Mouse (Mus musculus) small intestine, adult 2 months (tissue): Measurements from ENCODE around the gene Fam71a. TPM values are rescaled to one million over a fixed set of nuclear protein-coding genes. Genes with fewer than 3 reads are reported as not detected.

Experiments used
- H3K27ac ChIP-seq: fragments of 200-500 bp; 2 replicates; pipeline ENCODE4 v1.5.1; 2012; ENCODE audit warnings: low read depth, low read length, control low read depth, inconsistent platforms; ENCODE audit not compliant: insufficient read depth
- H3K27me3 ChIP-seq: fragments of 200-500 bp; 2 replicates; pipeline ENCODE4 v1.6.1; 2012; ENCODE audit warnings: mild to moderate bottlenecking, moderate library complexity, low read length, inconsistent platforms; ENCODE audit not compliant: control insufficient read depth, insufficient read depth
- H3K36me3 ChIP-seq: fragments of 200-500 bp; 2 replicates; pipeline ENCODE4 v1.6.1; 2012; ENCODE audit warnings: mild to moderate bottlenecking, low read length, control low read depth, inconsistent platforms; ENCODE audit not compliant: control insufficient read depth, insufficient read depth
- H3K4me1 ChIP-seq: fragments of 200-500 bp; 2 replicates; pipeline ENCODE4 v1.6.1; 2012; ENCODE audit warnings: low read length, inconsistent platforms, mixed read lengths; ENCODE audit not compliant: control insufficient read depth, insufficient read depth, insufficient read length
- H3K4me3 ChIP-seq: fragments of 200-500 bp; 2 replicates; pipeline ENCODE4 v1.5.1; 2012; ENCODE audit warnings: low read depth, mild to moderate bottlenecking, control low read depth, inconsistent platforms, low read length, moderate library complexity
- CTCF ChIP-seq: fragments of 200-500 bp; IDR thresholded peaks from 2 replicates; pipeline ENCODE4 v1.5.1; 2012; ENCODE audit warnings: low read depth, mild to moderate bottlenecking, control low read depth, inconsistent platforms, low read length, moderate library complexity, mixed read lengths; ENCODE audit not compliant: insufficient replicate concordance, insufficient read length; ENCODE audit errors: extremely low read depth
- POLR2A ChIP-seq: fragments of 200-500 bp; IDR thresholded peaks from 2 replicates; pipeline ENCODE4 v1.6.1; 2012; ENCODE audit warnings: low read depth, mild to moderate bottlenecking, control low read depth, inconsistent platforms, low read length, moderate library complexity
- WGBS: fragments of 180-500 bp; shearing (Covaris S2); methylation state at CpG from one replicate; pipeline ENCODE4 v1.1.7; 2018; 5-methylcytosine and 5-hydroxymethylcytosine counted together
- polyA plus RNA-seq: library from polyadenylated mRNA; depleted of rRNA; stranded (reverse); fragments of >200 nt; gene quantifications from 2 replicates; pipeline ENCODE4 v1.2.3, GENCODE M21; 2012; rRNA removed

The Fam71a gene
- polyA plus RNA-seq, 1 experiment = not detected

GRCm38 (mm10) chr1:191122744-191123143 is 41.9 kb downstream of the Fam71a start:
- H3K27me3 ChIP-seq = no peaks in the 10 kb centered on the region
- TF ChIP-seq POLR2A = no peak
- no peak overlapping the region for H3K4me3 ChIP-seq
- H3K36me3 ChIP-seq = no peaks in the 10 kb centered on the region
- peaks cover 2% of the 10 kb centered on the region; the same call in 1 of the 2 replicates for H3K4me1 ChIP-seq
- H3K27ac ChIP-seq = no peak overlapping the region
- 29% methylated on average over 3 of the region's 3 CpGs for WGBS

- Histone ChIP-seq H3K27ac (peak overlapping the region; percentile 43), H3K4me1 (no peaks in the 10 kb centered on the region)
- no peak for TF ChIP-seq CTCF
- TF ChIP-seq POLR2A = no peak
Observed at GRCm38 (mm10) chr1:191115514-191116238, 48.9 kb downstream of the Fam71a start.

GRCm38 (mm10) chr1:191114868-191115267 is 49.7 kb downstream of the Fam71a start:
- Histone ChIP-seq H3K27ac (peak overlapping the region; percentile 43), H3K27me3 (no peaks in the 10 kb centered on the region), H3K36me3 (no peaks in the 10 kb centered on the region), H3K4me3 (no peak overlapping the region), H3K4me1 (no peaks in the 10 kb centered on the region; the same call in 1 of the 2 replicates)
- WGBS = 53% methylated on average over 7 of the region's 7 CpGs
- TF ChIP-seq POLR2A = no peak

More at GRCm38 (mm10) chr1:191115514-191116238, 48.9 kb downstream of the Fam71a start:
- H3K4me3 ChIP-seq = no peak overlapping the region
- no peaks in the 10 kb centered on the region for H3K27me3 ChIP-seq
- WGBS = 78% methylated on average over 11 of the region's 11 CpGs
- no peaks in the 10 kb centered on the region for H3K36me3 ChIP-seq

Other genes starting within 250 kb of the Fam71a start
- 6.7 and 19.6 TPM in 2 replicates for gene Angel2, start 239.7 kb downstream of the Fam71a start, polyA plus RNA-seq
- 0.76 and 0.79 TPM in 2 replicates for gene Vash2, start 185.5 kb downstream of the Fam71a start, polyA plus RNA-seq
- gene Flvcr1, start 138.7 kb downstream of the Fam71a start, polyA plus RNA-seq = 37.3 and 86.3 TPM in 2 replicates
- not detected in 2 replicates for gene Spata45, start 128.2 kb downstream of the Fam71a start, polyA plus RNA-seq
- 0.65 and 2.0 TPM in 2 replicates for gene Tatdn3, start 101.9 kb downstream of the Fam71a start, polyA plus RNA-seq
- gene Nsl1, start 101.8 kb downstream of the Fam71a start, polyA plus RNA-seq = 1.4 and 1.6 TPM in 2 replicates
- 5.7 and 11.5 TPM in 2 replicates for gene Batf3, start 67.0 kb downstream of the Fam71a start, polyA plus RNA-seq
- 7.8 and 41.0 TPM in 2 replicates for gene Atf3, start 53.2 kb upstream of the Fam71a start, polyA plus RNA-seq
- 55.8 and 59.7 TPM in 2 replicates for gene Nenf, start 153.4 kb upstream of the Fam71a start, polyA plus RNA-seq
- gene Tmem206, start 161.1 kb upstream of the Fam71a start, polyA plus RNA-seq = 2.2 and 2.7 TPM in 2 replicates
- gene Ppp2r5a, start 238.5 kb upstream of the Fam71a start, polyA plus RNA-seq = 18.5 and 46.6 TPM in 2 replicates